In the genomic region with DNA sequence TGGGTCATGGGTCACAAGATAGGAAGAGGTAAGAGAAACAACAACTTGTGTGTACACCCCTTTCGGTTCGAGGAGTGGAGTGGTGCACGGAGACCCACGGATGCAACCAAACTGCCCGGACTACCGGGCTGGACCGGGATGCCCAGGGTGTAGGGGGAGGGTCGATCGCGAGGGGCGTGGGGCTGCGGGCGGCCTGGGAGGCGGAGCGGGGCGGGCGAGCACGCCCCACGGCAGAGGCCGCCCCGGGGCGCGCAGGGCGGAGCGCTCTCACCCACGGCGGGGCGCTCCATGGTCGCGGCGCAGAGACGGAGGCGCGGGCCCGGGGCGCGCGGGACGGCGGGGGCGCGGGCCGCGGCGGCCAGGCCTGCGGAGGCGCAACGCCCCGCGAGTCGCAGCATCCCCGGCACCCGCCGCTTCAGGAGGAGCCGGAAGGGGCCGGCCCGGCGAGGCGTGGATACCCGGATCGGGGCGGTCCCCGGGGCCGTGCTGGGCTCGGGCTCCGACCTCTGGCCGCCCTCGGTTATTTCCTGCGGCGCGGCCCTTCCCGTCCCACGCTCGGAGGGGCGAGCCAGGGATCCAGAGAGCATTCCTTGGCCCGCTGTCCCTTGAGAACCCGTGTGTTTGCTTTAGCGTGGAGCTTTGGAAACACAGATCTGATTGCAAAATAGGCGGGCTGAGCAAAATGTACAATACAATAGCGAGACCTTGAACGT, we compare ENCODE assay signal across 7 mouse cellular contexts. TPM values are rescaled to one million over a fixed set of nuclear protein-coding genes. Genes with fewer than 3 reads are reported as not detected.
DNase-seq lines count a peak whose midpoint lies in the region; ATAC-seq and TF ChIP-seq lines count a peak whose summit lies in the region.

No protein-coding gene starts in this region.

- H3K4me1 ChIP-seq in embryonic facial prominence, embryonic 11.5 days (ENCODE audit: control insufficient read depth, insufficient read depth, low read length) = no peaks in the 10 kb centered on the region
- H3K4me1 ChIP-seq in intestine, postnatal 0 days (replicated peaks; ENCODE audit: control insufficient read depth, insufficient read depth, low read length) = 0 out of 2 replicates have a peak, but pooled peaks cover 6% of the 10 kb centered on the region
- H3K4me1 ChIP-seq in limb, embryonic 10.5 days = peaks cover 21% of the 10 kb centered on the region
- H3K4me1 ChIP-seq in midbrain, embryonic 12.5 days = peaks cover 9% of the 10 kb centered on the region

- peak overlapping the region; percentile 67 for H3K4me2 ChIP-seq in embryonic facial prominence, embryonic 11.5 days (ENCODE audit: low read depth, low read length)
- peak overlapping the region; percentile 65 for H3K4me2 ChIP-seq in intestine, postnatal 0 days (replicated peaks; ENCODE audit: low read depth)
- H3K4me2 ChIP-seq in midbrain, embryonic 12.5 days (replicated peaks) = peak overlapping the region; percentile 78

- TF ChIP-seq CTCF in intestine, postnatal 0 days (IDR thresholded peaks at IDR 0.05; ENCODE audit: low read depth) = peak; percentile 55

- H3K27me3 ChIP-seq in embryonic facial prominence, embryonic 11.5 days (ENCODE audit: control insufficient read depth, insufficient read depth, low read length) = no peaks in the 10 kb centered on the region
- no peaks in the 10 kb centered on the region for H3K27me3 ChIP-seq in intestine, postnatal 0 days (replicated peaks; ENCODE audit: control insufficient read depth, insufficient read depth, low read length)
- H3K27me3 ChIP-seq in limb, embryonic 10.5 days (ENCODE audit: low read depth, poor library complexity, severe bottlenecking) = no peaks in the 10 kb centered on the region
- no peaks in the 10 kb centered on the region for H3K27me3 ChIP-seq in midbrain, embryonic 12.5 days

- peak; percentile 96 for DNase-seq in adrenal gland, postnatal 14 days
- peak; percentile 84 for DNase-seq in embryonic facial prominence, embryonic 11.5 days (ENCODE audit: low spot score)
- DNase-seq in gonadal fat pad, adult 2 months (ENCODE audit: low read depth) = peak; percentile 68
- DNase-seq in limb, embryonic 10.5 days (ENCODE audit: low spot score) = peak; percentile 89
- DNase-seq in skeletal muscle tissue, adult 2 months (ENCODE audit: low read depth, low spot score) = peak; percentile 87

- H3K9ac ChIP-seq in embryonic facial prominence, embryonic 11.5 days (replicated peaks; ENCODE audit: low read length) = peak overlapping the region; percentile 87
- H3K9ac ChIP-seq in intestine, postnatal 0 days (ENCODE audit: low read depth, low read length) = peak overlapping the region; percentile 76
- H3K9ac ChIP-seq in midbrain, embryonic 12.5 days (replicated peaks) = peak overlapping the region; percentile 84

- H3K9me3 ChIP-seq in embryonic facial prominence, embryonic 11.5 days (replicated peaks; ENCODE audit: control insufficient read depth, low read length) = no peaks in the 10 kb centered on the region
- H3K9me3 ChIP-seq in intestine, postnatal 0 days (ENCODE audit: control insufficient read depth) = no peaks in the 10 kb centered on the region
- H3K9me3 ChIP-seq in limb, embryonic 10.5 days (replicated peaks) = no peaks in the 10 kb centered on the region
- no peaks in the 10 kb centered on the region for H3K9me3 ChIP-seq in midbrain, embryonic 12.5 days

- WGBS in embryonic facial prominence, embryonic 11.5 days = under 1% methylated on average over 52 of the region's 81 CpGs
- WGBS in intestine, postnatal 0 days = 1% methylated on average over 49 of the region's 81 CpGs
- 3% methylated on average over 80 of the region's 81 CpGs for WGBS in limb, embryonic 10.5 days
- under 1% methylated on average over 50 of the region's 81 CpGs for WGBS in midbrain, embryonic 12.5 days

- H3K36me3 ChIP-seq in embryonic facial prominence, embryonic 11.5 days (replicated peaks; ENCODE audit: control insufficient read depth, insufficient read depth, low read depth, low read length) = no peaks in the 10 kb centered on the region
- H3K36me3 ChIP-seq in intestine, postnatal 0 days (ENCODE audit: control insufficient read depth, insufficient read depth) = no peaks in the 10 kb centered on the region
- H3K36me3 ChIP-seq in limb, embryonic 10.5 days = no peaks in the 10 kb centered on the region
- no peaks in the 10 kb centered on the region for H3K36me3 ChIP-seq in midbrain, embryonic 12.5 days

- peak overlapping the region; percentile 92 for H3K27ac ChIP-seq in embryonic facial prominence, embryonic 11.5 days (replicated peaks; ENCODE audit: low read depth, low read length)
- peak overlapping the region; percentile 90 for H3K27ac ChIP-seq in intestine, postnatal 0 days (ENCODE audit: low read depth, low read length)
- peak overlapping the region; percentile 96 for H3K27ac ChIP-seq in limb, embryonic 10.5 days
- H3K27ac ChIP-seq in midbrain, embryonic 12.5 days (replicated peaks) = peak overlapping the region; percentile 77

- ATAC-seq in embryonic facial prominence, embryonic 11.5 days (replicated peaks; ENCODE audit: insufficient number of reproducible peaks, low FRiP score, low TSS enrichment, low read depth) = peak; percentile 92
- peak; percentile 94 for ATAC-seq in intestine, postnatal 0 days
- ATAC-seq in midbrain, embryonic 12.5 days (ENCODE audit: low FRiP score, low read depth) = peak; percentile 94

- H3K4me3 ChIP-seq in embryonic facial prominence, embryonic 11.5 days (ENCODE audit: low read depth, low read length) = peak overlapping the region; percentile 61
- H3K4me3 ChIP-seq in intestine, postnatal 0 days (ENCODE audit: low read depth, low read length) = peak overlapping the region; percentile 80
- peak overlapping the region; percentile 78 for H3K4me3 ChIP-seq in limb, embryonic 10.5 days
- peak overlapping the region; percentile 67 for H3K4me3 ChIP-seq in midbrain, embryonic 12.5 days

RNA-seq across cellular contexts. Expression of a gene that starts 10.9 kb away (rescaled TPM):
- 65.2 and 68.4 TPM in 2 replicates for total RNA-seq in adrenal gland, postnatal 14 days (2021)
- 24.8 and 28.6 TPM in 2 replicates for polyA plus RNA-seq in embryonic facial prominence, embryonic 11.5 days (2014; fragmentation: Nextera tagmentation; extraction: Ambion mirVana)
- polyA plus RNA-seq in gonadal fat pad, adult 2 months (2012; rRNA removed) = 11.1 and 11.2 TPM in 2 replicates
- 42.3 and 51.6 TPM in 2 replicates for polyA plus RNA-seq in intestine, postnatal 0 days (2015; fragmentation: Nextera tagmentation; extraction: Ambion mirVana)
- polyA plus RNA-seq in limb, embryonic 10.5 days (2016; fragmentation: Nextera tagmentation; extraction: Ambion mirVana) = 18.5 and 21.3 TPM in 2 replicates
- 22.0 and 23.0 TPM in 2 replicates for polyA plus RNA-seq in midbrain, embryonic 12.5 days (2016; fragmentation: Nextera tagmentation; extraction: Ambion mirVana)

Comparison
In these comparisons a context has a peak if more than half of its experiments do, and no peak if none do; other contexts are left out.
1. Peak in every context shown above with its lines: DNase-seq, ATAC-seq, H3K4me3 ChIP-seq and H3K27ac ChIP-seq.